Mouse (Mus musculus) central nervous system, embryonic 11.5 days (tissue): Measurements from ENCODE around the gene Fam98b. TPM values are rescaled to one million over a fixed set of nuclear protein-coding genes. Genes with fewer than 3 reads are reported as not detected.

Experiments
- polyA plus RNA-seq: library from polyadenylated mRNA; depleted of rRNA; stranded (reverse); fragments of >200 nt; gene quantifications from 2 replicates; pipeline ENCODE4 v1.2.3, GENCODE M21; 2012; rRNA removed

Fam98b gene
- polyA plus RNA-seq, result 53.0 and 54.6 TPM in 2 replicates

DNA sequence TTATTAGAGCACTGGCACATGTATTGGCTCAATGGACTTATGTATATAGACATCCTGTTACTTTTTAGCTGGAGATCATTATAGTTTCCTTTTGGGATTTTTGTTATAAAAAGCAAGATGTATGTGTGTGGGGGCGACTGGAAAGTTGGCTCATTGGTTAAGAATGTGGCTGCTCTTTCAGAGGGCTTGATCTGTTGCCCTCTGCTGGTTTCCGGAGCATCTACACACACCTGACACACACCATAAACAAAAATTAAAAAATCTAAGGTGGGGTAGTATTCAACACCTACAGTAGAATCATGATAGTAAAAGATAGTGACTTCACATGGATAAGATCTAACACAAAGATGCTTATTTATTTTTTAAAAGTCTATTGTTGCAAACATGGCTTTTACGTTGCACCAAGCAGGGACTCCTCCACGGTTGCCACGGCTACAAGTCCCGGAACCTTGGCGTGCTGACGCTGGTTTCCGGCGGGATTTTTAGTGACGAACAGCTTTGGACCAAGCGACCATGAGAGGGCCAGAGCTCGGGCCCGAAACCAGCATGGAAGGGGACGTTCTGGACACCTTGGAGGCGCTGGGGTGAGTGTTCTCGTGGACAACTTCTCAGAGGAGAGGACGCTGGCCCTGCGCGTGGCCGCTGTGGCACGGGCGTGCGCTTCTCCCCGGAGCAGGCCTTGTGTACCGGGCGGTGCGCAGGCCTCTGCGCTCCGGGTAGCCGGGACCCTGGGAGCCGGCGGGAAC, at the start of gene Fam98b:
Gene Fam98b, plus strand, starts transcription at position 485 of the 746 bp plus-strand sequence.

Other genes starting within 250 kb of the Fam98b start
- gene Spred1, start 128.4 kb upstream of the Fam98b start, polyA plus RNA-seq, result 15.8 and 24.1 TPM in 2 replicates
- 1.7 and 2.2 TPM in 2 replicates for gene Rasgrp1, start 93.3 kb downstream of the Fam98b start, polyA plus RNA-seq